Mouse (Mus musculus) cortical plate, adult 2 months (tissue): ENCODE measurements around the gene Gldn.

Experiments
- CTCF ChIP-seq: fragments of 200-500 bp; IDR thresholded peaks from 2 replicates; pipeline ENCODE4 v1.5.1; 2011; ENCODE audit warnings: mild to moderate bottlenecking, control low read depth, low read length; ENCODE audit not compliant: insufficient read depth; ENCODE audit errors: extremely low read depth
- POLR2A ChIP-seq: fragments of 200-500 bp; IDR thresholded peaks from 2 replicates; pipeline ENCODE4 v1.6.1; 2011; ENCODE audit warnings: mild to moderate bottlenecking, low read length, control low read depth; ENCODE audit not compliant: insufficient read depth; ENCODE audit errors: extremely low read depth

DNA sequence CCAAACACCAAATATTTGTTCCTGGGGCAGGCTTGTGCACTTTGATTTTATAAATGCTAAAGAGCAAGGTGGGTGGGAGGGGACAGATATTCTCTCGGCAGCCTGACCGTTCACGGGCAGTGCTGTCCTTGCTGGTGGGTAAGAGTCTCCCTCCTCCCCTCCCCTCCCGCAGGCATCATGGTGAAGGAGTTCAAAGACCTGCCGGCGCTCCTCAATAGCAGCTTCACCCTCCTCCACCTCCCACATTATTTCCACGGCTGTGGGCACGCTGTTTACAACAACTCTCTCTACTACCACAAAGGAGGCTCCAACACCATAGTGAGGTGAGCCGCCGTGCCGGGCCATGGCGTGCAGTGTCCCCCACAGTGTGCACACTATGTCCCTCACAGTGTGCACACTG lies 49.3 kb downstream of the Gldn start:
- TF ChIP-seq CTCF (no peak), POLR2A (no peak)
